Mouse (Mus musculus) spleen, adult 2 months (tissue): ENCODE measurements around the gene Btbd3.

Experiments used
- CTCF ChIP-seq: fragments of 200-500 bp; IDR thresholded peaks from 2 replicates; pipeline ENCODE4 v1.5.1; 2011; ENCODE audit warnings: mild to moderate bottlenecking, inconsistent platforms; ENCODE audit not compliant: insufficient read depth, insufficient read length, insufficient replicate concordance; ENCODE audit errors: extremely low read depth
- POLR2A ChIP-seq: fragments of 200-500 bp; IDR thresholded peaks from 2 replicates; pipeline ENCODE4 v1.6.1; 2011; ENCODE audit warnings: low read depth, low read length, inconsistent platforms

DNA sequence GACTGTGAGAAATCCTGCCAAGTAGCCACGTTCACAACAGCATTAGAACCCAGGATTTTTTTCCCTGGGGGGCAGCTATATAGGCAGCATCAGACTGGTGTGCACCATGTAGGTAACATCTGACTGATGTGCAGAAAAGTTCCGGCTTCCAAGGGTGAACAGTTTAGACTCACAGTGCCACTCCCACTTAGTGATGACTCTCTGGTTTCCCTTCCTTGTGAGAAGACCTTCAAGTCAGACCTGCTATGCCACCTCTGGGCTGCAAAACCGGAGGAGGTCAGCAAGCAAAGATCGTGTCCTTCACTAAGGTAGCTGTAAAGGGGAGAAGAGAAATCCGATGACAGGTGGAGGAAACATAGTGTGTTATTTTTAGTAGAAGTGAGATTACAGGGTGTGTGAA is 24.1 kb upstream of the Btbd3 start:
- TF ChIP-seq CTCF (no peak), POLR2A (no peak)
